Mouse (Mus musculus): Measurements from ENCODE around the gene Gatad2b.
"Not testable (repeated sequence)": the region's sequence is repeated elsewhere in the genome, so short reads cannot be mapped to it uniquely, and the experiment has no call there.

Gatad2b gene

GRCm38 (mm10) chr3:90313367-90313766, 20.4 kb downstream of the Gatad2b start:
- no peak for DNase-seq (ENCODE audit: low spot score)

- DNase-seq (ENCODE audit: low spot score) = no peak
Observed at GRCm38 (mm10) chr3:90314241-90314640, 21.3 kb downstream of the Gatad2b start.

- DNase-seq (ENCODE audit: low spot score) = no peak
Observed at GRCm38 (mm10) chr3:90322289-90322688, 29.3 kb downstream of the Gatad2b start.

GRCm38 (mm10) chr3:90323119-90323518, 30.1 kb downstream of the Gatad2b start:
- peak; percentile 15 for DNase-seq (ENCODE audit: low spot score)

GRCm38 (mm10) chr3:90332485-90332884, 39.5 kb downstream of the Gatad2b start:
- DNase-seq (ENCODE audit: low spot score) = no peak

GRCm38 (mm10) chr3:90335517-90335916, 42.5 kb downstream of the Gatad2b start:
- DNase-seq (ENCODE audit: low spot score) = no peak

GRCm38 (mm10) chr3:90338190-90338589, 45.2 kb downstream of the Gatad2b start:
- DNase-seq (ENCODE audit: low spot score) = no peak

GRCm38 (mm10) chr3:90340177-90340576, 47.2 kb downstream of the Gatad2b start:
- no peak for DNase-seq (ENCODE audit: low spot score)

GRCm38 (mm10) chr3:90342853-90343252, 49.9 kb downstream of the Gatad2b start:
- not testable (repeated sequence) for DNase-seq (ENCODE audit: low spot score)

- DNase-seq (ENCODE audit: low spot score) = no peak
Observed at GRCm38 (mm10) chr3:90347847-90348246, 54.9 kb downstream of the Gatad2b start.

GRCm38 (mm10) chr3:90357959-90358358, 65.0 kb downstream of the Gatad2b start:
- DNase-seq (ENCODE audit: low spot score) = no peak

- no peak for DNase-seq (ENCODE audit: low spot score)
Observed at GRCm38 (mm10) chr3:90359230-90359629, 66.3 kb downstream of the Gatad2b start.

GRCm38 (mm10) chr3:90361476-90361875, 68.5 kb downstream of the Gatad2b start:
- DNase-seq (ENCODE audit: low spot score) = no peak

- no peak for DNase-seq (ENCODE audit: low spot score)
Observed at GRCm38 (mm10) chr3:90362346-90362745, 69.4 kb downstream of the Gatad2b start.

GRCm38 (mm10) chr3:90367001-90367632, 74.1 kb downstream of the Gatad2b start:
- DNase-seq (ENCODE audit: low spot score) = no peak

- DNase-seq (ENCODE audit: low spot score) = no peak
Observed at GRCm38 (mm10) chr3:90369041-90369440, 76.1 kb downstream of the Gatad2b start.

GRCm38 (mm10) chr3:90371857-90372256, 78.9 kb downstream of the Gatad2b start:
- no peak for DNase-seq (ENCODE audit: low spot score)

GRCm38 (mm10) chr3:90372817-90373216, 79.8 kb downstream of the Gatad2b start:
- no peak for DNase-seq (ENCODE audit: low spot score)

- no peak for DNase-seq (ENCODE audit: low spot score)
Observed at GRCm38 (mm10) chr3:90373432-90374028, 80.6 kb downstream of the Gatad2b start.

- DNase-seq (ENCODE audit: low spot score) = no peak
Observed at GRCm38 (mm10) chr3:90374368-90374767, 81.4 kb downstream of the Gatad2b start.

- no peak for DNase-seq (ENCODE audit: low spot score)
Observed at GRCm38 (mm10) chr3:90375562-90376246, 82.7 kb downstream of the Gatad2b start.

- DNase-seq (ENCODE audit: low spot score) = no peak
Observed at GRCm38 (mm10) chr3:90376247-90376585, 83.2 kb downstream of the Gatad2b start.

- DNase-seq (ENCODE audit: low spot score) = no peak
Observed at GRCm38 (mm10) chr3:90378496-90378895, 85.5 kb downstream of the Gatad2b start.
